Mouse (Mus musculus): ENCODE data around the gene Cntn6. TPM values are rescaled to one million over a fixed set of nuclear protein-coding genes. Genes with fewer than 3 reads are reported as not detected.

The Cntn6 gene
- polyA plus RNA-seq (2012; rRNA removed), result 0.03 and 0.09 TPM in 2 replicates

DNA sequence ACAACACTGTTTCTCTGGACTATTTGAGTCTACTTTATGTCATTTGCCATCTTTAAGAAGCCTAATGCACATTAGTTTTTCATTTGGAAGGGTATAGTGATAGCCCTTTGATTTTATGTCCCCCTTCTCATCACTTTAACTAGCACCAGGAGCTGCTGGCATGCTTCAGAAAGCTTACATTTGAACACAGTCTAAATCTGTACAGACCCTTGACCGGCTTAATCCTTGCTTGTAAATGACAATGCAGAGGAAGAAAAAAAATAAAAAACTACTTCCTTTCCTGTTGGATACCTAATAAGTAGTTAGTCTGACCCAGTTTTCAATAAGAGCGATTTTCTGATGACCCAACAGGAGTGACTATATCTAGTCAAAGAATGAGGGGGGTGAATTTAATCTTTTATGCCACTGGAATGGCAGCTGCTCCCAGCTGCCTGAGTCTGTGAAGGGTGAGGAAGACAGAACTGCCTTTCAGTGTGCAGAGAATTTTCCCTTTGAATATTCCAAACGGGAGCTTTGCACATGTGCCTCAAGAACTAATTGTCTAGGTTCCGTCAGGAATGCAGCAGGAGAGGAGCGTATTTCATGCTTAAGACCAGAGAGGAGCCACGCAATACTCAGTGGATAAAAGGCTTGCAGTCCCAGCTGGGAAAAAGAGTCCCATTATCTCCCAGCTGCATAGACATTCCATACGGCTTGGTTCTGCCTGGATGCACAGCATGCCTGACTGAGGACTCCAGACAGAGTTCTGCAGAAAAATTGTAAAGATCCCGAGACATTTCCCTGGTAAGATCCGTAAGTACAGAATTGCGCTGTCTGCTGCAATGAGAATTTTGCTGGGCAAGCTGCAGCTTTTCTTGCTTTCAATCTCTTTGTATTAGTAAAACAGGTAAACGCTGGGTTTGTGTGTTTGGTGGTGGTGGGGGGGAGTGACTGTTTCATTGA is at the start of gene Cntn6:
Gene Cntn6, plus strand, starts transcription at position 301 of the 942 bp plus-strand sequence.
- H3K4me3 ChIP-seq (ENCODE audit: insufficient read depth, low read depth, low read length), result no peak within 1 kb of the TSS
- H3K4me1 ChIP-seq (ENCODE audit: control insufficient read depth, insufficient read depth, low read length), result no peaks in the 10 kb centered on the region
- no peak within 1 kb of the TSS for H3K27ac ChIP-seq (ENCODE audit: insufficient read depth, low read depth, low read length)
- TF ChIP-seq CTCF (conservative IDR thresholded peaks at IDR 0.05; ENCODE audit: insufficient read depth, insufficient read length, low read depth, low read length) (no peak), POLR2A (IDR thresholded peaks at IDR 0.05; ENCODE audit: low read depth, low read length) (no peak)
- no peaks in the 10 kb centered on the region for H3K36me3 ChIP-seq (ENCODE audit: control insufficient read depth, insufficient read depth, low read length)
- no peak for DNase-seq
- no peaks in the 10 kb centered on the region for H3K27me3 ChIP-seq (replicated peaks; ENCODE audit: control insufficient read depth, insufficient read depth, low read length)
- WGBS, result 28% methylated on average over 11 of the region's 11 CpGs

DNA sequence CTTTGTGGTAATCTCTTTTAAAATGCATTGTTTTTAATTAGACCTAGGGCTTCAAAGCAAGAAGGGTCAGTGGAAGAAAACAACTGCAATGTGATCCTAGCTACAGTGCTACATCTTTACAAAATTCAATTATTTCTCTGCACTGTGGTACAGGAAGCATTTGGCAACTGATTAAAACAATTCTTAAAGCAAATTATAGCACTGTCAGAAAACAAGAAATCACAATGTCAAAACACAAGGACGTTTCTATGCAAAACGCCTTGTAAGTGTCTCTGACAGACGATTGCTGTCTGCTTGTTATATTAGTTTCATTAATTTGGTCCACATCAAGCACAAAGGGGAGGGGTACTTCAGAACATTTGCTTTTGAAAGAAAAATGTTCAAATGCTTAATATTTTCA is 48.9 kb upstream of the Cntn6 start:
- Histone ChIP-seq H3K4me3 (ENCODE audit: insufficient read depth, low read depth, low read length) (no peak overlapping the region), H3K4me1 (ENCODE audit: control insufficient read depth, insufficient read depth, low read length) (no peaks in the 10 kb centered on the region), H3K27ac (ENCODE audit: insufficient read depth, low read depth, low read length) (no peak overlapping the region), H3K36me3 (ENCODE audit: control insufficient read depth, insufficient read depth, low read length) (no peaks in the 10 kb centered on the region), H3K27me3 (replicated peaks; ENCODE audit: control insufficient read depth, insufficient read depth, low read length) (no peaks in the 10 kb centered on the region)
- TF ChIP-seq POLR2A (IDR thresholded peaks at IDR 0.05; ENCODE audit: low read depth, low read length), result no peak
- TF ChIP-seq CTCF (conservative IDR thresholded peaks at IDR 0.05; ENCODE audit: insufficient read depth, insufficient read length, low read depth, low read length), result no peak
- DNase-seq, result no peak
- whole genome bisulfite sequencing, result 68% methylated on average over 3 of the region's 3 CpGs

DNA sequence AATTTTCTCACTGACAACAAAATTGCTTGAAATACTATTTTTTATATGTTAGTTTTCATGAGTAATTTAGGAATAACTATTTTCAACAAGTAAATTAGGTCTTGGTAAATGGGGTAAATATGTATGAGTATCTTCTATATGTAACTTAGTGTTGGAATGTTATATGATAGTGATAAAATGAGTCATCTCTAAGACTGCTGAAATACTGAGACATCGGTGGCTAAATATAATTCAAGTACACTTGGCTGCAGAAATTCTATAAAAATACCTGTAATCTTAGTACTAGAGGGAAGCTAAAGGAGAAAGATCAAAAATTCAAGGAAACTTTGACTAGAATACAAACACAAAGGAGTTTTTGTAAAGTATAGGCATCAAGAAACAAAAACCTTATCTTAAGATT is 21.9 kb upstream of the Cntn6 start:
- WGBS, result 94% methylated on average over 1 of the region's 1 CpGs
- DNase-seq, result no peak
- no peaks in the 10 kb centered on the region for H3K27me3 ChIP-seq (replicated peaks; ENCODE audit: control insufficient read depth, insufficient read depth, low read length)
- no peaks in the 10 kb centered on the region for H3K4me1 ChIP-seq (ENCODE audit: control insufficient read depth, insufficient read depth, low read length)
- no peak for TF ChIP-seq CTCF (conservative IDR thresholded peaks at IDR 0.05; ENCODE audit: insufficient read depth, insufficient read length, low read depth, low read length)
- TF ChIP-seq POLR2A (IDR thresholded peaks at IDR 0.05; ENCODE audit: low read depth, low read length), result no peak
- H3K36me3 ChIP-seq (ENCODE audit: control insufficient read depth, insufficient read depth, low read length), result no peaks in the 10 kb centered on the region
- H3K4me3 ChIP-seq (ENCODE audit: insufficient read depth, low read depth, low read length), result no peak overlapping the region
- no peak overlapping the region for H3K27ac ChIP-seq (ENCODE audit: insufficient read depth, low read depth, low read length)

DNA sequence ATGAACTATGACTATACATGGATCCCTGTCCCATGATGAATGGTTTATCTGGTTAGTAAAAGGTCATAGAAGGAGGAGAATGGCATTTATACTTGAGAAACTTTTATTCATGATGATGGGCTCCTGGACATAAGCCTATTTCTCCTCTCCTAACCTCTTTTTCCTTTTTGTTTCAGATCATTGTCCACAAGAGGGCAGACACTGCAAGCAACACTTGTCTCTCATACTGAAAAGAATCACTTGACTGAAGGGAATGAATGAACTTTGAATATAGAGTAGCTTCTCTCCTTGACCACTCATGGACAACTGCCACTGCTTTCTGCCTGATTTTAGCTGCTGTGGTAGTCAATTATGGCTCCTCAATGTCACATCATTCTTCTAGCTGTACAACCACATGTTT is 13.3 kb upstream of the Cntn6 start:
- Histone ChIP-seq H3K27me3 (replicated peaks; ENCODE audit: control insufficient read depth, insufficient read depth, low read length) (no peaks in the 10 kb centered on the region), H3K4me1 (ENCODE audit: control insufficient read depth, insufficient read depth, low read length) (no peaks in the 10 kb centered on the region), H3K36me3 (ENCODE audit: control insufficient read depth, insufficient read depth, low read length) (no peaks in the 10 kb centered on the region), H3K4me3 (ENCODE audit: insufficient read depth, low read depth, low read length) (no peak overlapping the region), H3K27ac (ENCODE audit: insufficient read depth, low read depth, low read length) (no peak overlapping the region)
- TF ChIP-seq POLR2A (IDR thresholded peaks at IDR 0.05; ENCODE audit: low read depth, low read length), result no peak
- TF ChIP-seq CTCF (conservative IDR thresholded peaks at IDR 0.05; ENCODE audit: insufficient read depth, insufficient read length, low read depth, low read length), result no peak
- DNase-seq, result no peak

DNA sequence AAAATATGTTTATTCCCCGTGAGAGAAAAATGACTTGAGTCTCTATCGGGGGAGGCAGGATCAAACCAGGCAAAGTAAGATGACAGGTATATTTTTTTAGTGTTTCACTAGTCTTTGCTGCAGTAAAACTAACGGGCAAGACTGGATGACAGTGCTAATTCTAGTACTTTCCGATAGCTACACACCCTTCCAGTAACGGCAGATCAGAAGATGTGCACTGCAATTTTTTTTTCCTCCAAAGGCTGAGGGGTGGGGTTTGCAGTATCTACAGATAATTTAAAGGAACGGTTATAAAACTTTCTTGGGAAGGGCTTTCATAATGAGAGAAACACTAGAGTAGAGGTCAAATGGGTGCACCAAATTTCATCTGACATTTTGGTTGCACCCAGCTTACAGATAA is 869 bp downstream of the Cntn6 start:
- Histone ChIP-seq H3K27me3 (replicated peaks; ENCODE audit: control insufficient read depth, insufficient read depth, low read length) (no peaks in the 10 kb centered on the region), H3K27ac (ENCODE audit: insufficient read depth, low read depth, low read length) (no peak overlapping the region), H3K4me3 (ENCODE audit: insufficient read depth, low read depth, low read length) (no peak overlapping the region), H3K36me3 (ENCODE audit: control insufficient read depth, insufficient read depth, low read length) (no peaks in the 10 kb centered on the region), H3K4me1 (ENCODE audit: control insufficient read depth, insufficient read depth, low read length) (no peaks in the 10 kb centered on the region)
- 44% methylated on average over 6 of the region's 6 CpGs for WGBS
- DNase-seq, result no peak
- TF ChIP-seq POLR2A (IDR thresholded peaks at IDR 0.05; ENCODE audit: low read depth, low read length) (no peak), CTCF (conservative IDR thresholded peaks at IDR 0.05; ENCODE audit: insufficient read depth, insufficient read length, low read depth, low read length) (no peak)

DNA sequence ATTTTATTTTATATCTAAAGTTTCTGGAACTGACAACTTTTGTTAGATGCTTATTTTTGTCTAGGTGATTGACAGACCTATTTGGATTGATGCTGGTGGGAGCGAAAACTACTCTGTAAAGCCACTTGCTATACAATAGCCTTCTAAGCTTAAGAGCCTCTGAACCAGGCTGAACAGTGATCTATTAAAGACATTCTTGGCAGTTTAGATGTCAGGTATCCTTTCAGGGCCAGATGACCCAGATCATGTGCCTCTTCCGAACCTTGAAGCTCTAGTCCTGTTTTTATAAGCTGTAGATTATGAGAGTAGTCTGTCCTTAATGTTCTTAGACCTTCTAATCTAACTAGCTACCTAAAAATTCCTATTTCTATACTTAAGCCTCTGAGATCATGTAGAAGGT is 3.2 kb downstream of the Cntn6 start:
- H3K27ac ChIP-seq (ENCODE audit: insufficient read depth, low read depth, low read length), result no peak overlapping the region
- no peak overlapping the region for H3K4me3 ChIP-seq (ENCODE audit: insufficient read depth, low read depth, low read length)
- no peaks in the 10 kb centered on the region for H3K36me3 ChIP-seq (ENCODE audit: control insufficient read depth, insufficient read depth, low read length)
- H3K27me3 ChIP-seq (replicated peaks; ENCODE audit: control insufficient read depth, insufficient read depth, low read length), result no peaks in the 10 kb centered on the region
- TF ChIP-seq CTCF (conservative IDR thresholded peaks at IDR 0.05; ENCODE audit: insufficient read depth, insufficient read length, low read depth, low read length) (no peak), POLR2A (IDR thresholded peaks at IDR 0.05; ENCODE audit: low read depth, low read length) (no peak)
- WGBS, result 67% methylated on average over 2 of the region's 2 CpGs
- no peak for DNase-seq
- H3K4me1 ChIP-seq (ENCODE audit: control insufficient read depth, insufficient read depth, low read length), result no peaks in the 10 kb centered on the region

DNA sequence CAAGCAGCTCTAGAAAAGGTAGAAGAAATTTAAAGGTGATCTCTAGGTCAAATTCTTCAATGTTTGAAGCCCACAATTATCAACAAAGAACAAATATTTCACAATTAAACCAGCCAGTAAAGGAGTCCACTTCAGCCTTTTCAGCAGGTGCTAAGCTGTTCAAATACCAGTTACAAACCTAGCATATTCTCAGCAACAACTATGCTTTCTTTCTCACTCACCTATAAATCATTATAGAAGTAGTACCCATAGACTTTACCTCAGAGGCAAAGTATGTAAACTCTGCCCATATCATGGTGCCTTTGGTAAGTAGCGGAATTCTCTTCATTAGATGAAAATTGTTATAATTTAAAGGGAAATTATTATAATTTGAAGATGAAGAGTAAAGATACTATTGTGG is 71.4 kb downstream of the Cntn6 start:
- no peaks in the 10 kb centered on the region for H3K4me1 ChIP-seq (ENCODE audit: control insufficient read depth, insufficient read depth, low read length)
- no peak overlapping the region for H3K27ac ChIP-seq (ENCODE audit: insufficient read depth, low read depth, low read length)
- TF ChIP-seq CTCF (conservative IDR thresholded peaks at IDR 0.05; ENCODE audit: insufficient read depth, insufficient read length, low read depth, low read length) (no peak), POLR2A (IDR thresholded peaks at IDR 0.05; ENCODE audit: low read depth, low read length) (no peak)
- H3K27me3 ChIP-seq (replicated peaks; ENCODE audit: control insufficient read depth, insufficient read depth, low read length), result no peaks in the 10 kb centered on the region
- 90% methylated on average over 1 of the region's 1 CpGs for WGBS
- DNase-seq, result no peak
- no peak overlapping the region for H3K4me3 ChIP-seq (ENCODE audit: insufficient read depth, low read depth, low read length)
- H3K36me3 ChIP-seq (ENCODE audit: control insufficient read depth, insufficient read depth, low read length), result no peaks in the 10 kb centered on the region

Measured in kidney, adult 2 months (tissue).